Mouse (Mus musculus): ENCODE results near the gene Josd2.

- TF ChIP-seq CTCF (IDR thresholded peaks at IDR 0.05; ENCODE audit: insufficient read depth, low read length): no peak
- no peak for TF ChIP-seq POLR2A (IDR thresholded peaks at IDR 0.05; ENCODE audit: borderline replicate concordance, extremely low read depth, low read depth, low read length)
Measured at GRCm38 (mm10) chr7:44472558-44472885, 4.7 kb downstream of the Josd2 start.

Measured in lung, adult 2 months (tissue).